Mouse (Mus musculus) CH12.LX (cell line): ENCODE measurements around the gene Ston2. TPM values are rescaled to one million over a fixed set of nuclear protein-coding genes. Genes with fewer than 3 reads are reported as not detected.

Source experiments
- DNase-seq: peaks from one replicate; pipeline ENCODE4 v3.0.0-alpha.2; 2013; ENCODE audit errors: extremely low read depth
- H3K27ac ChIP-seq: 2 replicates; pipeline ENCODE4 v1.5.1; 2012; ENCODE audit warnings: low read depth, mild to moderate bottlenecking, control low read depth, moderate library complexity; ENCODE audit not compliant: insufficient read depth
- H3K27me3 ChIP-seq: replicated peaks from 2 replicates; pipeline ENCODE3; 2012; ENCODE audit warnings: inconsistent platforms
- H3K36me3 ChIP-seq, 2 experiments: replicated peaks in 1 of 2; 2 replicates each; pipeline versions ENCODE3 to v1.6.1; 2012; ENCODE audit warnings: inconsistent platforms in 1 of 2, low read length in 1 of 2, mild to moderate bottlenecking in 1 of 2, mixed read lengths in 1 of 2, moderate library complexity in 1 of 2; ENCODE audit not compliant: control insufficient read depth in 1 of 2, insufficient read depth in 1 of 2
- H3K4me1 ChIP-seq, 2 experiments: 2 replicates each; pipeline ENCODE4 v1.6.1; 2012; ENCODE audit warnings: inconsistent platforms in 1 of 2, moderate library complexity in 1 of 2; ENCODE audit not compliant: insufficient read depth in 2 of 2, control insufficient read depth in 1 of 2
- H3K4me2 ChIP-seq: 2 replicates; pipeline ENCODE4 v1.6.1; 2012; ENCODE audit warnings: low read depth, mild to moderate bottlenecking, control low read depth; ENCODE audit not compliant: poor library complexity, insufficient read depth, severe bottlenecking
- H3K4me3 ChIP-seq, 3 experiments: fragments of 150-350 bp in 1 of 3; sonication (generic) in 1 of 3; replicated peaks in 1 of 3; 2 replicates each; pipeline versions ENCODE3 to v1.5.1; 2011 to 2012; ENCODE audit warnings: low read depth in 2 of 3, low read length in 2 of 3, mild to moderate bottlenecking in 2 of 3, moderate library complexity in 2 of 3, control low read depth in 1 of 3, improper control_type of control experiment in 1 of 3, inconsistent platforms in 1 of 3, mixed read lengths in 1 of 3; ENCODE audit not compliant: poor library complexity in 1 of 3
- H3K79me2 ChIP-seq: replicated peaks from 2 replicates; pipeline ENCODE4 v1.6.1; 2012; ENCODE audit warnings: mild to moderate bottlenecking, moderate library complexity; ENCODE audit not compliant: control insufficient read depth, poor library complexity, insufficient read depth, severe bottlenecking; ENCODE audit errors: extremely low read depth
- H3K9ac ChIP-seq: 2 replicates; pipeline ENCODE4 v1.6.1; 2012; ENCODE audit warnings: low read depth, mild to moderate bottlenecking, control low read depth, moderate library complexity; ENCODE audit not compliant: insufficient read depth
- H3K9me3 ChIP-seq: replicated peaks from 2 replicates; pipeline ENCODE3; 2012; ENCODE audit warnings: low read length, inconsistent platforms, mixed read lengths
- BHLHE40 ChIP-seq: IDR thresholded peaks from 2 replicates; pipeline ENCODE4 v1.6.1; 2011; ENCODE audit warnings: mild to moderate bottlenecking, low read depth, low read length, improper control_type of control experiment
- CHD1 ChIP-seq: IDR thresholded peaks from 2 replicates; pipeline ENCODE4 v1.6.1; 2012; ENCODE audit warnings: low read depth, low read length, improper control_type of control experiment, inconsistent platforms
- IRF4 ChIP-seq: IDR thresholded peaks from 2 replicates; pipeline ENCODE4 v1.6.1; 2014; ENCODE audit warnings: low read depth, mild to moderate bottlenecking, inconsistent platforms, low read length, improper control_type of control experiment
- MAFK ChIP-seq: IDR thresholded peaks from 2 replicates; pipeline ENCODE4 v1.6.1; 2011; ENCODE audit warnings: low read length, improper control_type of control experiment; ENCODE audit not compliant: insufficient replicate concordance
- MEF2A ChIP-seq: IDR thresholded peaks from 2 replicates; pipeline ENCODE4 v1.6.1; 2014; ENCODE audit warnings: low read depth, mild to moderate bottlenecking, inconsistent platforms, low read length, improper control_type of control experiment, borderline replicate concordance
- NELFE ChIP-seq: IDR thresholded peaks from 2 replicates; pipeline ENCODE4 v1.6.1; 2011; ENCODE audit warnings: low read depth, low read length, improper control_type of control experiment
- RCOR1 ChIP-seq: conservative IDR thresholded peaks from 2 replicates; pipeline ENCODE4 v1.6.1; 2012; ENCODE audit warnings: low read depth, mild to moderate bottlenecking, inconsistent platforms, low read length, improper control_type of control experiment
- SIN3A ChIP-seq: IDR thresholded peaks from 2 replicates; pipeline ENCODE4 v1.6.1; 2012; ENCODE audit warnings: low read length, improper control_type of control experiment, inconsistent platforms
- UBTF ChIP-seq: IDR thresholded peaks from 2 replicates; pipeline ENCODE4 v1.6.1; 2012; ENCODE audit warnings: low read depth, mild to moderate bottlenecking, inconsistent platforms, low read length, improper control_type of control experiment, moderate library complexity
- USF2 ChIP-seq: conservative IDR thresholded peaks from 2 replicates; pipeline ENCODE4 v1.6.1; 2011; ENCODE audit warnings: low read depth, low read length, improper control_type of control experiment
- dilution Hi-C: fragments of 300-500 bp; cut with MboI; formaldehyde crosslinking; loops from 2 replicates; pipeline ENCODE4 v1.14.3; 2020; ENCODE audit warnings: low sequenced_read_pairs; ENCODE audit not compliant: extremely low pct_unique_long_range_greater_than_20kb, extremely low pct_ligation_motif_present
- in situ Hi-C: fragments of 300-500 bp; cut with MboI; formaldehyde crosslinking; loops from 3 replicates; pipeline ENCODE4 v1.14.3; 2019; ENCODE audit warnings: low sequenced_read_pairs, low pct_ligation_motif_present, low pct_unique_long_range_greater_than_20kb, mixed read lengths
- polyA plus RNA-seq: library from polyadenylated mRNA; unstranded; fragments of >175 nt; gene quantifications from 2 replicates; pipeline ENCODE4 v1.2.1, GENCODE M21; 2012; ENCODE audit warnings: low read depth; ENCODE audit not compliant: insufficient read length
- total RNA-seq, 2 experiments: library from RNA; depleted of rRNA; stranded (reverse); fragments of 300-350 nt in 1 of 2; fragments of >200 nt in 1 of 2; gene quantifications; 2 replicates each; pipeline ENCODE4 v1.2.3; 2012 to 2014

Gene Ston2
- total and polyA plus RNA-seq, 3 experiments = 0.21 to 0.34 TPM; not detected in 1

- no peaks in the 10 kb centered on the region for H3K36me3 ChIP-seq
- no peak for DNase-seq
These were observed 49.8 kb downstream of the Ston2 start for GRCm38 (mm10) chr12:91738381-91738780.

GRCm38 (mm10) chr12:91736221-91736980 lies 51.8 kb downstream of the Ston2 start:
- Histone ChIP-seq H3K9me3 (no peaks in the 10 kb centered on the region), H3K36me3 (no peaks in the 10 kb centered on the region), H3K9ac (no peak overlapping the region), H3K4me2 (no peak overlapping the region), H3K79me2 (no peaks in the 10 kb centered on the region), H3K4me3 (no peak overlapping the region), H3K4me1 (peaks cover 0 to 22% of the 10 kb centered on the region in 2 experiments; a peak in 2 of 4 replicates), H3K27me3 (no peaks in the 10 kb centered on the region), H3K27ac (no peak overlapping the region)
- no peak for TF ChIP-seq USF2
- no peak for TF ChIP-seq BHLHE40
- TF ChIP-seq CHD1 = no peak
- TF ChIP-seq MEF2A = no peak
- no peak for TF ChIP-seq SIN3A
- dilution Hi-C loops (no loop called here), in situ Hi-C loops (no loop called here)
- DNase-seq = no peak

More at GRCm38 (mm10) chr12:91738381-91738780, 49.8 kb downstream of the Ston2 start:
- no peak overlapping the region for H3K9ac ChIP-seq
- no peaks in the 10 kb centered on the region for H3K9me3 ChIP-seq
- H3K4me2 ChIP-seq = no peak overlapping the region
- in situ Hi-C loops = no loop called here
- no peaks in the 10 kb centered on the region for H3K79me2 ChIP-seq
- H3K4me1 ChIP-seq = peaks cover 0 to 22% of the 10 kb centered on the region in 2 experiments; a peak in 2 of 4 replicates
- H3K4me3 ChIP-seq = no peak overlapping the region
- H3K27me3 ChIP-seq = no peaks in the 10 kb centered on the region
- dilution Hi-C loops = no loop called here
- H3K27ac ChIP-seq = no peak overlapping the region
- TF ChIP-seq SIN3A = no peak
- no peak for TF ChIP-seq IRF4
- no peak for TF ChIP-seq MAFK
- TF ChIP-seq UBTF = no peak
- no peak for TF ChIP-seq RCOR1

- Histone ChIP-seq H3K36me3 (no peaks in the 10 kb centered on the region), H3K9me3 (no peaks in the 10 kb centered on the region), H3K4me3 (no peak overlapping the region), H3K9ac (no peak overlapping the region; the same call in 1 of the 2 replicates), H3K27ac (no peak overlapping the region), H3K4me2 (peak overlapping the region; percentile 31; the same call in 1 of the 2 replicates), H3K27me3 (no peaks in the 10 kb centered on the region), H3K79me2 (no peaks in the 10 kb centered on the region), H3K4me1 (peaks cover 0 to 22% of the 10 kb centered on the region in 2 experiments; a peak in 3 of 4 replicates)
- TF ChIP-seq NELFE = no peak
- peak; percentile 55 for TF ChIP-seq BHLHE40
- dilution Hi-C loops (no loop called here), in situ Hi-C loops (no loop called here)
- peak; percentile 60 for DNase-seq
These were observed 53.8 kb downstream of the Ston2 start for GRCm38 (mm10) chr12:91734246-91735027.
